Mouse (Mus musculus): ENCODE measurements at regions not wholly inside any gene's neighbourhood (a gene's known extent, or its start where the extent isn't known, plus 50 kb on each side); places are given as distances from the start of the nearest gene placed in this dataset.

DNA sequence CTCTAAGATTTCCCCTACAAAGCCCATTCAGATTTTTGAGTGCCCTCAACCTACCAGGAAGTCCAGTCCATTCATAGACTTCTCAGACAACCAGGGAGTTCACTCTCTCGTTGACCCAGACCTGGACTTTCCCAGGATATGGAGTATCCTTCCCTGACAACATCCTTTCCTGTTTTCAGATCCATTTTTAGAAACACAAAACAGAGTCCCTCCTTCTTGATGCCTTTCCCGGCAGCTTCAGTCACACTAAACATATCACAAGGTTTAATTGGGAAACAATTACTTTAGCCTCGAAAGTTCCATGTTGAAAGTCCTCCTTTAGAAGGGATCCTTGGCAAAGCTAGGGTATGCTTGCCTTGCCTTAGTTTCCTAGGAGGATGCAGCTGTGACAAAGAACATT, 51.8 kb upstream of the Vash1 start:
- no peak for DNase-seq (ENCODE audit: extremely low read depth)
- no peaks in the 10 kb centered on the region for H3K9me3 ChIP-seq (replicated peaks; ENCODE audit: low read length)
- no peaks in the 10 kb centered on the region for H3K79me2 ChIP-seq (replicated peaks; ENCODE audit: control insufficient read depth, extremely low read depth, insufficient read depth, poor library complexity, severe bottlenecking)
- H3K4me3 ChIP-seq (replicated peaks in 1 of 3; ENCODE audit: low read depth in 2 of 3, low read length in 2 of 3, poor library complexity in 1 of 3), result no peak overlapping the region
- in situ Hi-C loops (cut with MboI; ENCODE audit: low pct_ligation_motif_present, low pct_unique_long_range_greater_than_20kb, low sequenced_read_pairs), result no loop called here
- H3K27ac ChIP-seq (ENCODE audit: insufficient read depth, low read depth), result no peak overlapping the region
- H3K4me2 ChIP-seq (ENCODE audit: insufficient read depth, low read depth, poor library complexity, severe bottlenecking), result no peak overlapping the region
- no peak overlapping the region for H3K9ac ChIP-seq (ENCODE audit: insufficient read depth, low read depth)
- no peaks in the 10 kb centered on the region for H3K36me3 ChIP-seq (replicated peaks in 1 of 2; ENCODE audit: control insufficient read depth in 1 of 2, insufficient read depth in 1 of 2, low read length in 1 of 2)
- peaks cover 3 to 33% of the 10 kb centered on the region in 2 experiments for H3K4me1 ChIP-seq (ENCODE audit: control insufficient read depth in 1 of 2, insufficient read depth in 2 of 2)
- TF ChIP-seq TBP (conservative IDR thresholded peaks at IDR 0.05; ENCODE audit: low read depth, low read length) (no peak), JUN (IDR thresholded peaks at IDR 0.05; ENCODE audit: insufficient read depth, low read depth, low read length) (no peak), ETS1 (conservative IDR thresholded peaks at IDR 0.05; ENCODE audit: low read depth, low read length) (no peak), CHD1 (IDR thresholded peaks at IDR 0.05; ENCODE audit: low read depth, low read length) (no peak), POLR2AphosphoS2 (IDR thresholded peaks at IDR 0.05; ENCODE audit: low read depth, low read length) (no peak), IRF4 (IDR thresholded peaks at IDR 0.05; ENCODE audit: low read depth, low read length) (no peak)
- H3K27me3 ChIP-seq (replicated peaks), result peaks cover 4% of the 10 kb centered on the region
- dilution Hi-C loops (cut with MboI; ENCODE audit: extremely low pct_ligation_motif_present, extremely low pct_unique_long_range_greater_than_20kb, low sequenced_read_pairs), result no loop called here

DNA sequence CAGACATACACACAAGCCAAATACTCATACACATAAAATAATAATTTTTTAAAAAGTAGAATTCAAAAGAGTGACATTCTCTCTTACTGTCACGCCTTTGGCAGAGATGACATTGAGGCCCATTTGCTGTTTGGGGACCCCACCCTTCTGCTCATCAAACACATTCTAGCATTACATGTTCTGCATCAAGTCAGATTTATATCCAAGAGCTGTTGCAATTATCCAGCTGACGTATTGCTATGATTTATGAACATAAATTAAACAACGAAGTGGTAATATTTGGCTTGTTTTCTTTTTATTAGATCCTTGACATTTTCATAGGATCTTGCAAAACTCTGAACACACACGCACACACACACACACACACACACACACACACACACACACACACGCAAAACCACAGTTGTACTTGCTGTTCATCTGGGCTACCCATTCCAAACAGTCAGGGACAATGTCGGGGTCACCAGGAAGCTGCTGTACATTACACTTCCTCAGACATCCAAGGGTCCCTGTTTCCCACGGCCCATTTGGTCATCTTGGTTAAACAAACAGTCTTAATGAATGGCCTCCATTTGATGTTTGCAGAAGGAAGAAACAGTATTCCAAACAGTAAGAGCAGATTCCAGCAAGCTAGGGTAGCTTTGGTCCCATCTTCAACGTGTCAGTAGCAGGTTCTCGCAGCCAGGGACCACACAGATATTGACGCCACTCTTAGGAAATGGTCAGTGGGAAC, 50.3 kb upstream of the Vash1 start:
- Histone ChIP-seq H3K9ac (ENCODE audit: insufficient read depth, low read depth) (no peak overlapping the region), H3K79me2 (replicated peaks; ENCODE audit: control insufficient read depth, extremely low read depth, insufficient read depth, poor library complexity, severe bottlenecking) (no peaks in the 10 kb centered on the region), H3K27ac (ENCODE audit: insufficient read depth, low read depth) (no peak overlapping the region), H3K27me3 (replicated peaks) (peaks cover 9% of the 10 kb centered on the region), H3K4me1 (ENCODE audit: control insufficient read depth in 1 of 2, insufficient read depth in 2 of 2) (peaks cover 3 to 20% of the 10 kb centered on the region in 2 experiments), H3K4me3 (replicated peaks in 1 of 3; ENCODE audit: low read depth in 2 of 3, low read length in 2 of 3, poor library complexity in 1 of 3) (no peak overlapping the region), H3K4me2 (ENCODE audit: insufficient read depth, low read depth, poor library complexity, severe bottlenecking) (no peak overlapping the region), H3K9me3 (replicated peaks; ENCODE audit: low read length) (no peaks in the 10 kb centered on the region), H3K36me3 (replicated peaks in 1 of 2; ENCODE audit: control insufficient read depth in 1 of 2, insufficient read depth in 1 of 2, low read length in 1 of 2) (no peaks in the 10 kb centered on the region)
- dilution Hi-C loops (cut with MboI; ENCODE audit: extremely low pct_ligation_motif_present, extremely low pct_unique_long_range_greater_than_20kb, low sequenced_read_pairs), result no loop called here
- in situ Hi-C loops (cut with MboI; ENCODE audit: low pct_ligation_motif_present, low pct_unique_long_range_greater_than_20kb, low sequenced_read_pairs), result no loop called here
- TF ChIP-seq EP300 (IDR thresholded peaks at IDR 0.05; ENCODE audit: low read length) (no peak), MAX (IDR thresholded peaks at IDR 0.05; ENCODE audit: low read length) (no peak), TCF12 (IDR thresholded peaks at IDR 0.05; ENCODE audit: low read depth, low read length) (no peak), USF1 (IDR thresholded peaks at IDR 0.05; ENCODE audit: low read depth, low read length) (no peak), NELFE (IDR thresholded peaks at IDR 0.05; ENCODE audit: low read depth, low read length) (no peak), RCOR1 (conservative IDR thresholded peaks at IDR 0.05; ENCODE audit: low read depth, low read length) (no peak), SMC3 (IDR thresholded peaks at IDR 0.05; ENCODE audit: low read depth, low read length) (no peak), IRF4 (IDR thresholded peaks at IDR 0.05; ENCODE audit: low read depth, low read length) (no peak), KAT2A (IDR thresholded peaks at IDR 0.05; ENCODE audit: insufficient replicate concordance, low read length) (no peak), ZKSCAN1 (IDR thresholded peaks at IDR 0.05; ENCODE audit: borderline replicate concordance, low read depth, low read length) (no peak), POLR2AphosphoS2 (IDR thresholded peaks at IDR 0.05; ENCODE audit: low read depth, low read length) (no peak), ZNF384 (IDR thresholded peaks at IDR 0.05; ENCODE audit: low read depth, low read length) (no peak), CTCF (conservative IDR thresholded peaks at IDR 0.05 in 1 of 2, IDR thresholded peaks at IDR 0.05 in 1 of 2; ENCODE audit: low read depth in 2 of 2, low read length in 2 of 2) (no peak), NRF1 (IDR thresholded peaks at IDR 0.05; ENCODE audit: low read depth, low read length) (no peak), E2F4 (IDR thresholded peaks at IDR 0.05; ENCODE audit: insufficient replicate concordance, low read depth, low read length) (no peak), MXI1 (IDR thresholded peaks at IDR 0.05; ENCODE audit: low read depth, low read length) (no peak), PAX5 (IDR thresholded peaks at IDR 0.05; ENCODE audit: low read length) (no peak), CHD2 (IDR thresholded peaks at IDR 0.05; ENCODE audit: low read length) (no peak)
- no peak for DNase-seq (ENCODE audit: extremely low read depth)
